Mouse (Mus musculus) ES-E14 (cell line): ENCODE measurements around the gene Plvap.

Source experiments
- CHD2 ChIP-seq: IDR thresholded peaks from 2 replicates; pipeline ENCODE4 v1.6.1; 2014; ENCODE audit warnings: mild to moderate bottlenecking, low read depth, low read length, inconsistent platforms
- MAFK ChIP-seq: IDR thresholded peaks from 2 replicates; pipeline ENCODE4 v1.6.1; 2014; ENCODE audit warnings: mild to moderate bottlenecking, low read depth, low read length, inconsistent platforms; ENCODE audit not compliant: insufficient read depth

DNA sequence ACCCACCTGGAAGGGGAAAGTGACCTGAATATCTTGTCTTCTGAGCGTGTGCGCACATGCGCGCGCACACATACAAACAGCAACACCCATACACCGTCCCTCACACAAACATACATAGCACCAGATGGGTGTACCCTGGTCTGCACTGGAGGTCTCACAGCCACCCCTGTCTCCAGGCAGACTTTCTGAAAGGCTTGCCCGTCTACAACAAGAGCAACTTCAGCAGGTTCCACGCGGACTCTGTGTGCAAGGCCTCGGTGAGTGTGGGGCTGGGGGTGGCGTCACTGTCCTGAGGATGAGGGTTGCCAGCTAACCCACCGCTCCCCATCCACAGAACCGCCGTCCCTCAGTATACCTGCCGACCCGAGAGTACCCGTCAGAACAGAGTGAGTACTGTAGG, 39.7 kb downstream of the Plvap start:
- TF ChIP-seq CHD2, result no peak
- no peak for TF ChIP-seq MAFK
